Mouse (Mus musculus): ENCODE data around the gene Hs3st2.

Hs3st2 gene

DNA sequence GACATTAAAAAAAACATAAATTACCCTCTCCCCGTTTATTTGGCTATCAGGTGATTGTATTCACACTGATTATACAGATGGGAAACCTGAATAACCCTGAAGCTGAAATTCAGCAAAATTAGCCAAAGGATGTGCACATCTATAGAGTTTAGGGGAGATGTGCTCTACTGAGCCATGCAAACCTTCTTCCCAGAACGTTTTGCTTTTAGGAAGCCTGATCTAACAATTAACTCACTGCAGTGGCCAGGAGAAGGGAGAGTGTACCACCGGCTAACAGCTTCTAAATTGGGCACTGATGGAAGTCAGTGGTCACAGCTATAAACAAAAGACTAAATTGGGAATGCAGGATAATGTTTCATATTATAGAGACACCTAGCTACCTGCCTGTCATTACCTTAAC lies 66.4 kb downstream of the Hs3st2 start:
- in situ Hi-C loops (cut with MboI, MseI) = no loop called here

DNA sequence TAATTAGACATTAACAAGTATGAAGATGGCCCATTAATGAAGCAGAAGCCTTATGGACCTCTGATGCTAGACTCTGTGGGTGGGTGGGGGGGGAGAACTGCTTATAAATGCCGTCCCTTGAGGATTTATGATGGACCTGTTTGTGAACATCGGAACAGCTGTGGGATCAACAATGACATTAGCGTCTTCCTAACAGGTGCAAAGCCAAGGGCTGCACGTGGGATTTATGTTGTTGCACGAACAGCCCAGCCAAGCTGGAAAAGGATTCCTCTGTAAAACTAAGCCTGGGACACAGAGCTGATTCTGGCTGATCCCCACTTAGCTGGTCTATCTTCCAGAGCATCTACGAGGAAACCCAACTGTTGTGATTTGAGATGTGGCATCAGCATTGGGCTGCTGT lies 69.0 kb downstream of the Hs3st2 start:
- in situ Hi-C loops (cut with MboI, MseI) = no loop called here

DNA sequence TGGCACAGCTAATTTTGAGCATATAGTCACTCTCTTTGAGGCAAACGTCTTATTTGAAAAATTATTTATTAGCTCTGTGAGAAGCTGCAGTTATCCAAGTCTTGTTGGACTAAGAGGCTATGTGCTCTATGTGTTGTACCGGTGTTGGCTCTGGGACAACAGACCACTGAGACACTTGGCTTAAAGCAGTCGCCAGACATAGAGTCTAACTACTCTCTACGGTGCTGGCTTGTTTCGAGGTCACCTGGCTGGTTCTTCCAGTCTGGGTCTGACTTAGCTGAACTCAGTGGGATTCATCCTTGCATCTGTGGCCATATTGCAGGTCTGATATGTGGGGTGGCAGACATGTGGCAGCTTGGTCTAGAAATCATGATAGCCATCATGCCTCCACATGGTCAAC lies 72.8 kb downstream of the Hs3st2 start:
- in situ Hi-C loops (cut with MboI, MseI) = no loop called here

DNA sequence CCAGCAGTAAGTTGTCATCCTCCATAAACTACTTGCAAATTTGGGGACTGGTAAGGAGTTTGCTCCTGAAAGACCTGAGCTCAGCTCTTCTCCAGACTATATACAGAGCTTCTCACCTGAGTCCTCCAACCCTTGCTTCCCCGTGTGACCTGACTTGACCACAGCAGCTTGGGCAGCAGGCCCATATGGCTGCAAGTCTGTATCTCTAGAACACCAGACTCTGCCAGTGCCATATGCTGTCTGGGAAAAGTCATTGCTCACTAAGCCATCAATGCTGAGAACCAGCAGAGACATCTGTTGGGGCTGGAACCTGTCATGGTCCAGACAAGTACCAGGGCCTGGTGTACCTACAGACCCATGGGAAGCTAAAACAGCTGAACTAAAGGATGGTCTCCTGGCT lies 73.5 kb downstream of the Hs3st2 start:
- in situ Hi-C loops (cut with MboI, MseI) = no loop called here

DNA sequence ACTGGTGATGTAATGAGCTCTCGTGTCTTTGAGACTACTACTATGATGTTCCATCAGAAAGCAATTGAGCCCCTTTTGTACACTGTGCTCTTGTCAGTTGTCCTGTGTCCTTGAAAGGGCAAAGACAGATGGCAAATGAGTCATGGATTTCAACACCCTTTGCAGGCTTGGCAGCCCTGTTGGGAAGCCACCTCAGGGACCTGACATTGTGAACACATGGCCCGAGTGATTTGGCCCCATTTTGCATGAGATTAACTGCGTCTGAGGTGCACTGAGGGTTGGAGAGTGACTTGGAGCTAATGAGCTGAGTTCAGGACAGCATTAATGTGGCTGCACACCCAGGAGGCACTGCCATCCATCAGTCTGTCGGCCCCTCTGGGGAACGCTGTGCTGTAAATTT lies 74.7 kb downstream of the Hs3st2 start:
- in situ Hi-C loops (cut with MboI, MseI) = no loop called here

DNA sequence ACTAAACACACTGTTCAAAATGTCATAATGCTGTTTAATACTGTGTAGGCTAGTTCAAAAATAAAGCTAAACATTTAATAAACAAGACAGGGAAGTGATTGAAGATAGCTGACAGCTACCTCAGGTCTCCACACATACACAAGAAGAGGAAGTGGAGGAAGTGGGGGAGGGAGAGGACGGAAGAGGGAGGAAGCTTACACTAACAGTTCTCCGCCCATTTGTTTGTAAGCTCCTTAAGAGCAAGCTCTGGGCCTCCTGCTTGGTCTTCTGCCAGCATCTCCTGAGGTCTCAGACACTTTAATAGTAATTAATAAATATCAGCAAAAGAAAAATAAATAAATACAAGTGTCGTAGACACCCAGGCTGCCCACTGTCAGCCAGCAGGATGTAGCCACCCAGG lies 77.8 kb downstream of the Hs3st2 start:
- in situ Hi-C loops (cut with MboI, MseI) = no loop called here

DNA sequence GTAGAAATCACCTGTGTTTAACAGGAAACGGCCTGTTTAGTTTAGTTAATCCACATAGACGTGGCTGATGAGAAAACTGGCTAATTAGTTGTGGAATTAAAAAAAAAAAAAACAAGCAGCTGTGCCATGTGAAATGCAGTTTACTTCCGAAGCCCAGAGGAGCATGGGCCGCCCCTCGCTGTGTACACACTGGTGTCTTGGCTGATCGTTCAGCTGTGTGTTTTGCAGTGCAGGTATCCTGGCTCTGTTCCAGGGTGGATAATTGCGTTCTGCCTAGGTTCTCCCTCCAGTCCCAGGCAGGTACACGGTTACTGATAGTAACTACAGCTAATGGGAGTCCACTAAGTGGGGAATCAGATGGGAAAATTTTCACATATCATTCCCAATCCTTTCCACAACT lies 86.6 kb downstream of the Hs3st2 start:
- in situ Hi-C loops (cut with MboI, MseI) = no loop called here

DNA sequence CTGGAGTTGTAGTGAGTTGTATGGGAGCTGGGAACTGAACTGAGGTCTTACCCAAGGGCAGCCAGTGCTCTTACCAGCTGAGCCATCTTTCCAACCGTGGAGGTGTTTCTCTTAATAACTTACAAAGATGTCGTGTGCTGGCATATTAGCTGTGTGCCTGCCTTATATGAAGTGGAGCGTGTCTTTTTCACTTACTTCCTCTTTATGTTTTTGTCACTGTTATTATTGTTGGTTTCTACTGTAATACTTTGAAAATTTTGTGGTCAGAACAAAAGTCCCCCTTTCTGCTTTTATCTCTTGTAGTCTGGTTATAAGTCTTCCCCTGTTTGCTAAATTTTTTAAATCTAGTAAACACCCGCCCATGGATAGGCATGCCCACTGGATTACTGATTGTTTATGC lies 88.4 kb downstream of the Hs3st2 start:
- in situ Hi-C loops (cut with MboI, MseI) = no loop called here

DNA sequence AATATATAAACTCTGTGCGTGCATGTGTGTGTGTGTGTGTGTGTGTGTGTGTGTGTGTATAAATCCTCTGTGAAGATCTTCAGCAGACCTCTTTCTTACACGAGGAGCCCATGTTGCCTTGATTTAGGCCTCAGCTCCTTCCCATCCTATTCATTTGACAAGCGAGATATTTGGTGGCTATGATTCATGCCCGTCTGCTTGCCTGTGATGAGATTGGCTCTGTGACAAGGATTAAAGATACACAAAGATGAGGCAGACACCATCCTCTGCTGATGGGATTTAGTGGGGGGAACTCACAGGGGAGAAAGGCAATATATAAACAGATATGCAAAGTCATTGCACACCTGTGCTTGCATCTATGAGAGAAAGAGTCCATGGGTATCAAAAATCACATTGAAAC lies 92.9 kb downstream of the Hs3st2 start:
- in situ Hi-C loops (cut with MboI, MseI) = no loop called here

DNA sequence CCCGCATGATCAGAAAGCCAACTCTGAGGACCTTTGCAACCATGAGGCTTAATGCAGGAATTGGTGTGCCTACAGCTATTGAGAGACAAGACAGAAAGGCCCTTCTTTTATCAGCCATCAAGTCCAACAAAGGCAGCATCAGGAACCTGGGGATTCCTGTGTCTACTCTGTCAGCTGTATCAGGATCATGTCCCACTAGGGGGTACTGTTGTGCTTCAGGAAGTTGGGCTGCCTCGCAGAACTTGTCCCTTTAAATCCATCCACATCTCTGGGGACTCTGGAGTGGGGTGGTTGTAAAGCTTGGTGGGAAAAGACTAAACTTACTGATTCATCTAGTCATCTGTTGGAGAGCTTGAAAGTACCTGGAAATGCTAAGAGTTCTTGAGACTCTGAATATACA lies 93.6 kb downstream of the Hs3st2 start:
- in situ Hi-C loops (cut with MboI, MseI) = no loop called here

DNA sequence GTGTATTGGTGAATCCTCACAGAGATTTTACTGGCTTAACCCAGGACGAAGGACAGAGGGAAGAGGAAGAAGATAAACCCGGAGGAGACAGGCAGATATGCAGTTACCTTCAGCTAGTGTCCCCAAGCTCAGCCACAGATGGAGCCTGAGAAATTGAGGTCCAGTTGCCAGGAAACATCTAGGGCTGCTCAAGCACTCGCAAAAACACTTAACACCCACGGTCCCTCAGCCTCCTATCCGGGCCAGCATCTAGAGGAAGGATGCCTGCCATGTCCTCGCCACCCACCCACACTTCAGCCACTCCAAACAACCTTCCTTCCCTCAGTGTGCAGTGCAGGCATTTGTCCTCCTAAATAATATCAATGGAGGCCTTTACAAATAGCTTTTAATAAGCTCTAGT lies 95.6 kb downstream of the Hs3st2 start:
- in situ Hi-C loops (cut with MboI, MseI) = no loop called here

DNA sequence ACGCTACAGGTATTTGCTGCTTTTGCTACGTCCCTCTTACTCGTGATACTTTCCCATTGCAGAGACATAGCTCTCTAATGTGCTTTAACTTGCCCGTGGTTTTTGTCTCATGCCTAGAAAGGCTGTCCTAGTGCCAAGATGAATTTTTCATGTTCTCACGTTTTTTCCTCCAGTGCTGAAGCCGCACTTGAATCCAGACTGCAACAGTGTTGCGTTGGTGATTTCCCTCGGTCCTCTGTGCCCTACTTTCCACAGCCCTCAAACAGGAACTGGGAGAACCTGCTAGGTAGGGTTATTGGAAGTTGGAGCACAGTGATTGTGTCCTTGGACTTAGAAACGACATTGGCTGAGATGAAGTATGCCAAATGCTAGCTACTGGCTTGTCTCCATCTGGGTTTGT lies 97.7 kb downstream of the Hs3st2 start:
- in situ Hi-C loops (cut with MboI, MseI) = no loop called here

DNA sequence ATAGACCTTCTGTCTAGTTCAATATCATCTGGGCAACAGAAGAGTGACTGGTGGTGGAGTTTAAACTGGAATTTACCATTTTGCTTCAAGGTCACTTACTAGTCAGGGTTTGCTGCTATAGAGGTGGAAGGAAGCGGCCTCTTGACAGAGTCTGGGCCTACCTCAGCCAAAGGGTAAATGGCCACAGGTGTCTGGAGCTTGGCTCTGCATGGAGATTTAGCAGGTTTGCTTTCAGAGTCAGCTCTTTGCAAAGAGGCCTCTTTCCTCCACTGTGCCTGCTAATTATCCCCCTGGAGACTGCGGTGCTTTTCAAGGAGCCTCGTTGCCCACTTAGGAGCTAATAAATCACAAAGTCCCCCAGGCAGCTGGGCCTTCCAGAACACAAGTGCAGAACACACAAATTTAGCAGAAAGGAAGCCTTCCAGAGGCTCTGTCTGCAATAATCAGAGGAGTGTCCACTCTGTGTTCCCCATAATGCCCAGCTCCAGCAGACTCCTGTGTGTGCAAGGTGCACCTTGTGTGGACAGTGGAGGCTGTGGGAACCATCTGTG lies 99.9 kb downstream of the Hs3st2 start:
- in situ Hi-C loops (cut with MboI, MseI) = no loop called here

DNA sequence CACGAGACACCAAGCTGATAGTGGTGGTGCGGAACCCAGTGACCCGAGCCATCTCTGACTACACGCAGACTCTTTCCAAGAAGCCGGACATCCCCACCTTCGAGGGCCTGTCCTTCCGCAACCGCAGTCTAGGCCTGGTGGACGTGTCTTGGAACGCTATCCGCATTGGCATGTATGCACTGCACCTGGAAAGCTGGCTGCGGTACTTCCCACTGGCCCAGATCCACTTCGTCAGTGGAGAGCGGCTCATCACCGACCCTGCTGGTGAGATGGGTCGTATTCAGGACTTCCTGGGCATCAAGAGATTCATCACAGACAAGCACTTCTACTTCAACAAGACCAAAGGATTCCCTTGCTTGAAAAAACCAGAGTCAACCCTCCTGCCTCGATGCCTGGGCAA lies 108.9 kb downstream of the Hs3st2 start:
- in situ Hi-C loops (cut with MboI, MseI) = no loop called here

DNA sequence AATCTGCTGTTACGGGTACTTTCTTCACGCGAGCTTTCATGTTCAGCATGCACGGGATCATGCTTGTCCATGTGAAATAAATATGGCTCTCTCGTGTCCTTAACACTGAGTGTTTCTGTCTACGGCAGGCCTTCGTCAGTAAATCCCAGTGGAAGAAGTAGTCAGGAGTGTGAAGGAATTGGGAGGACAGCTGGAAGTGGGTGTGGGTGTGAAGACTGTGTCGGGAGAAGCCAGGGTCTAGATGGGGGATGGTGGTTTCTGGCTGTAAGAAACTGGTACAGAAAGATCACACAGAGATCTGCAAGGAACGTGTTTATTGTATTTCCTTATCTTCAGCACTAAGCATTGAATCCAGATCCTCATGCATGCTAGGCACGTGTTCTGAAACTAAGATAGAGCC lies 110.0 kb downstream of the Hs3st2 start:
- in situ Hi-C loops (cut with MboI, MseI) = no loop called here

DNA sequence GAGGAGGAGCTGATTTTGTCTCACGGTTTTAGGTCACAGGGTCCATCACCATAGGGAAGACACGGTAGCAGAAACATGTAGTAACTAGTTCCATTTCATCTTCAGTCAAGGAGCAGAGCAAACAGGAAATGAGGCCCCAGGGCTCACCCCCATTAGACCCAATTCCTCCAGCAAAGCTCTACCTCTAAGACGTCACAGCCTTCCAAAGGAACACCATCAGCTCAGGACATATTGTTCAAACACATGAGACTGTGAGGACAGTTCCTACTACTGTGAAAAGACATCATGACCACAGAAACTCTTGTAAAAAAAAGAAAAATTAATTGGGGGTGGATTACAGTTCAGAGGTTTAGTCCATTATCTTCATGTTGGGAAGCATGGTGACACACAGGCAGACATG lies 125.1 kb downstream of the Hs3st2 start:
- in situ Hi-C loops (cut with MboI, MseI) = no loop called here

DNA sequence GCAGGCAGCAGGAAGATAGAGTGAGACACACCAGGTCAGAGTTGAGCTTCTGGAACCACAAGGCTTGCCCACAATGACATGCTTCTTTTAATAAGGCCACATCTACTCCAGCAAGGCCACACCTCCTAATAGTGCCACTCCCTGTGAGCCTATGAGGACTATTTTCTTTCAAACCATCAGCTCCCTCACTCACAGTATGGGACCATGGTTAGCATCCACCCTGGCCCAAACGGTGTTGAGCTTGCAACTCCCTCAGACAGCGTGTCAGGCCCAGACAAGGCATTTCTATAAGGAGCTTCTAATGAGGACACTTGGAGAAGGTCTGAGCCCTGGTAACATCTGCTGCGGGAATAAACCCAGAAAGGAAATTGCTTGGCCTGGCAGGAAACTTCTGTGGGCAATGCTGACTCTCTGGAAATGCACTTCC lies 125.5 kb downstream of the Hs3st2 start:
- in situ Hi-C loops (cut with MboI, MseI) = no loop called here

DNA sequence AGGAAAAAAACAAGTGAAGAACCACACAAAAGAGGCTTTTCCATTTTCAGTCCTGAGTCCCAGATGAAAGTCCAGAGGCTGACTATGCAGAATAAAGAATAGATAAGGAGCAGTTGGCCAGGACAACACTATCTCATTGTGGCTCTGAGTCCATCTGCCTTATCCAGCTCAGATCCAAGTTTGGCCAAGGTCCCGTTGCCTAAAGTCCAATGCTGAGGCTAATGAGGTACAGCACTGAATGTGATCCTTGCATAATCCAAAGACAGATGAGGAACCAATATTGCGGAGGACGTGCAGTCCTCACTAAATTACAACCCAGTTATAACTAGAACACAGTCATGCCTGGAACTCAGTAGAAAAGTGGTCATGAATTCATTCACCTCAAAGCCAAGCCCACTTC lies 130.5 kb downstream of the Hs3st2 start:
- in situ Hi-C loops (cut with MboI, MseI) = no loop called here

DNA sequence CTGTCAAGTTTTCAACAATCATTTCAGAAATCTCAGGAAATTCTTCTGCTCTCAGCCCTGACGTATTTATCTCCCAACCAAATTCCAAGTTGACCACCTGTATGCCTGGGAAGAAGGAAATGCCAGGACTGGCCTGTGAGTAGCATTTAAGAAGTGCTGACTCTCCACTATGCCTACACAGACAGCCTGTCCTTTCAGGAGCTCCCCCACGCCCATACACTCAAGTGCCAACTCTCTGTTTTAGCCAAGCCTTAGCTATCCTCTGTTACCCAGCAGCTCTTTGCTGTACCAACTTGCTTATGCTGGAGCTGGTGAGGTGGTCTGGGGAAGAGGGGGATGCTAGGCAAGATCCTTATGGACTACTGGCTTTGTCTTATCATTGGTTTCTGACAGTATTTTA lies 137.4 kb downstream of the Hs3st2 start:
- in situ Hi-C loops (cut with MboI, MseI) = no loop called here

DNA sequence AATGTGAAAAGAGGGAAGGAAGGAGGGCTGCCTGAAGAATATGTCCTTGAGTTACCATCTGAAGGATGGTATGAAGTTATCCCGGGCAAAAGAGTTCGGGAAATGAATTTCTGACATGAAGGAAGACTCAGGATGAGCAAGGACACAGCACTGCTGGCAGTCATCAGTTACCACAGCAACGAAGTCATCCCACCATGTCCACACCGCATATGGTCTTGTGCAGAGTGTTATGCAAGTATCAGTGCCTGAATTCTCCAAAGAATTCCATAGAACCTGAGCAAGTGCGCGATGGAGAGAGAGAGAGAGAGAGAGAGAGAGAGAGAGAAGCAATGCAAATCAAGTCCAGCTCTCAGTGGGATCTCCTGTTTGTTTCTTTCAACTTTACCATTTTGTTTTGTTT lies 142.0 kb downstream of the Hs3st2 start:
- in situ Hi-C loops (cut with MboI, MseI) = no loop called here

DNA sequence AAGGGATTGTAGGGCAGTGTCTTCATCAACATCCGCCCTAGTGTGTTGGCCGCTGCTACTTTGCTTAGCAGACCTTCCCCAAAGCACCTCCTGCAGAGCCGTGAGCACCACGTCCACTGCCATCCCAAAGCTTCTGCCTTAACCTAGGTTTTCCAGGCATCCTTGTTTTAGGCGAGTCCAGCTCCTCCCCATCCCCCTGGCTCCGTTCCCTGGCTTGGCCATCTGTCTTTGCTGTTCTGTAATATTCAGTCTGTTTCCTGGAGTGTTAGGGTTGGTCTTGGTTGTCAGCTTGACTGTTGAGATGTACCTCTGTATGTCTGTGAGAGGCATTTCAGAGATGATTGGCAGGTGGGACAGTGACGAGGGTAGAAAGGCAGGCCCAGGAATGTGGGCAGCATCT lies 142.7 kb downstream of the Hs3st2 start:
- in situ Hi-C loops (cut with MboI, MseI) = no loop called here

DNA sequence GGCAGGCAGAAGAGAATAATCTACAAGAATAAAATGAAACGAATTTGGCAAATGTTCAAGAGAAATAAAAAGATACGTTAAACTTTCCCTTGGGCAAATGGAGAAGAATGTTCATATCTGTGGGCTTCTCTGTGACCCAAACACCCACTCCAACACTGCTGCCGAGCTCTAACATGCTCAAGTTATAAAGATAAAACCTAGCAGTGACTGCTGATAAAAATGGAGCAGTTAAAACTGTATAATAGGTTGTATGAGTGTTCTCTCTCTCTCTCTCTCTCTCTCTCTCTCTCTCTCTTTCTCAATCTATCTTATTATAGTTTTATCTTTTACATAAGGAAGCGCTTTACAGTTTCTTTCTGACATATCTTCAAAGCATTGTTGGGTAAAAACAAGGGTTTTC lies 144.3 kb downstream of the Hs3st2 start:
- in situ Hi-C loops (cut with MboI, MseI) = no loop called here

DNA sequence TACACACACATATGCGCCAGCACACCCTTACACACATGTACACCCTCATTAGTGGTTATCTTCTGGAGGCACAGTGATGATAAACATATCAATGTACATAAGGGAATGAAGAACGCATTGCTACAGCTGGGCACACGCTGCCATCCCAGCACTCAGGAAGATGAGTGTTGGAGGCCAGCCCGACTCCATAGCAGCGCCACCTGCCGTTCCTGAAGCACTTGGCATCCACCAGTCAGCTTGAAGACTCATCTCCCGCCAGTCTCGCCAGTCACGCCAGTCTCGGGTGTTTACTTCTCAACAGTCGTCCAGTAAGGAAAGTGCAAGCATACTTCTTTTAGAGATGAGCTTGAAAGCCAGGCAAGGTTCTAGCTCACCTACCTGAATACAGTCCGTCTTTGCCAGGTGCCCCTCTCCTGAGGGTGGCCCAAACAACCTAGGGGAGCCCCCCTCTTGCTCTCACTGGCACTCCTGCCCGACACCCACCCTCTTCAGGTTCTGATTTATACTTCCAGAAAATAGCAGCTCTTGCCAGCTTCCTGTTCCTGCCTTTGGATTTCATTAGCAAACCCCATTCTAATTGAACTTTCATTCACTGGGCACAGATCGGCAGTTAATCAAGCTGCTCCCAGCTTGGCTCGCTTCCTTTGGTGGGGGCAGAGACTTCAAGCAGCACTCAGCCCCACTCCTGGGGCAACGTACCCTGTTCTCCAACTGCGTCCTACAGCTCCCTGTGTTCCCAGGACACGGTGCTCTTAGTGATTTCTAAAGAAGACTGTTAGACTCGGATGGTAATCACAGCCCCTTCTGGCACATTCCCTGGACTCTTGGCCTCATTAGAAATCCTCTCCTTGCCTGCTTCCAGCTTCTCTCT lies 148.0 kb downstream of the Hs3st2 start:
- in situ Hi-C loops (cut with MboI, MseI) = no loop called here

DNA sequence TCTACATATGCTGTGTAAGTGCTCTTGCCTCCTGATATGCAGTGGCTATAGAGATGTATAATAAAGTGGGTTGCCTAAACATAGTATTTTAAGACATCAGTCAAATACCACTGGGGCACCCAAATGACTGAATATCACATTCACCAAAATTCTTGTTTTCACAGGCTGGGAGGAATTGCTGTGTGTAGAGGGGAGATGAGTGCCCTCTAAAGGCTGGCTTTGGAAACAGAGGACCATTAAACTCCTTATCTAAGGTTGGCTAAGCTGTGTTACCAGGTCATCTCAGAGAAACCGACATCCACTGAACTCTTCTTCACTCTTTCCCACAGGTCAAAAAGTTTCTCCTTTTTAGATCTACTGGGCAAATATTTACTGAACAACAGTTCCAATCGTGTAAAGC lies 150.8 kb downstream of the Hs3st2 start:
- in situ Hi-C loops (cut with MboI, MseI) = no loop called here

Data from regulatory T cell (primary cell).